Comparison of ENCODE assay signal across 9 mouse cellular contexts in genomic region chr7:37363629-37364175, GRCm38 (mm10).
DNase-seq lines count a peak whose midpoint lies in the region; ATAC-seq lines count a peak whose summit lies in the region.
"Had no signal": no experiment of that assay in that cellular context is flagged by ENCODE, and none has a peak within 500 bp of the region (broad histone marks: within the 10 kb centered on the region; RNA-seq: fewer than 3 reads in every experiment).

No protein-coding gene starts in this region.

- peak overlapping the region; percentile 74 for H3K27ac ChIP-seq in forebrain, embryonic 15.5 days (replicated peaks)
- H3K27ac ChIP-seq in midbrain, embryonic 11.5 days (ENCODE audit: low read depth, low read length): peak overlapping the region; percentile 84
- H3K27ac ChIP-seq: kidney, postnatal 0 days had no signal

- H3K9ac ChIP-seq in forebrain, embryonic 15.5 days (replicated peaks): no peak overlapping the region
- peak overlapping the region; percentile 36 for H3K9ac ChIP-seq in midbrain, embryonic 11.5 days (ENCODE audit: low read length)

- 0 out of 2 replicates have a peak, but pooled peaks have one; percentile 36 for ATAC-seq in forebrain, embryonic 15.5 days (replicated peaks)
- ATAC-seq in midbrain, embryonic 11.5 days (ENCODE audit: low FRiP score): peak; percentile 81

- peak overlapping the region; percentile 3; the same call in 1 of the 2 replicates for H3K4me2 ChIP-seq in forebrain, embryonic 15.5 days (replicated peaks)
- peak overlapping the region; percentile 30; the same call in 1 of the 2 replicates for H3K4me2 ChIP-seq in midbrain, embryonic 11.5 days

- peak; percentile 36 for DNase-seq in gastrocnemius, postnatal 14 days
- no peak for DNase-seq in gastrocnemius, adult 8-10 months (ENCODE audit: low spot score in 2 of 2)
- peak; percentile 89 for DNase-seq in Muller cell, postnatal 12 days (ENCODE audit: inconsistent ontology term)
- DNase-seq in midbrain, embryonic 11.5 days (ENCODE audit: low spot score, missing footprints): peak; percentile 95
- no peak for DNase-seq in adrenal gland, postnatal 14 days
- DNase-seq in adrenal gland, postnatal 10 days: no peak
- DNase-seq in layer of hippocampus, adult 9-10 months (ENCODE audit: low spot score): no peak

- H3K27me3 ChIP-seq in forebrain, embryonic 15.5 days: no peaks in the 10 kb centered on the region
- no peaks in the 10 kb centered on the region; the same call in 1 of the 2 replicates for H3K27me3 ChIP-seq in midbrain, embryonic 11.5 days (ENCODE audit: control insufficient read depth, insufficient read depth, low read length)

- WGBS in forebrain, embryonic 15.5 days: 2% methylated on average over 10 of the region's 10 CpGs
- WGBS in midbrain, embryonic 11.5 days: 3% methylated on average over 10 of the region's 10 CpGs

- no peak overlapping the region for H3K4me3 ChIP-seq in forebrain, embryonic 15.5 days
- H3K4me3 ChIP-seq in midbrain, embryonic 11.5 days (ENCODE audit: low read depth, low read length): no peak overlapping the region

- intact Hi-C loops in gastrocnemius, postnatal 14 days (cut with DNase I; ENCODE audit: low total_unique reads): no loop called here

- no peaks in the 10 kb centered on the region for H3K9me3 ChIP-seq in forebrain, embryonic 15.5 days
- no peaks in the 10 kb centered on the region for H3K9me3 ChIP-seq in midbrain, embryonic 11.5 days (ENCODE audit: control insufficient read depth, low read length)

- no peaks in the 10 kb centered on the region for H3K36me3 ChIP-seq in forebrain, embryonic 15.5 days
- H3K36me3 ChIP-seq in midbrain, embryonic 11.5 days (ENCODE audit: control insufficient read depth, insufficient read depth, low read length): no peaks in the 10 kb centered on the region

- H3K4me1 ChIP-seq in forebrain, embryonic 15.5 days: peaks cover 38% of the 10 kb centered on the region
- H3K4me1 ChIP-seq in midbrain, embryonic 11.5 days (ENCODE audit: control insufficient read depth, insufficient read depth, low read length): peaks cover 49% of the 10 kb centered on the region

Comparison
In these comparisons a context has a peak if more than half of its experiments do, and no peak if none do; other contexts are left out.
1. DNase-seq: peak in gastrocnemius, postnatal 14 days (single experiment), Muller cell, postnatal 12 days (single experiment) and midbrain, embryonic 11.5 days (single experiment); none in gastrocnemius, adult 8-10 months (0 of 2), adrenal gland, postnatal 14 days (single experiment), adrenal gland, postnatal 10 days (single experiment) and layer of hippocampus, adult 9-10 months (single experiment).